ENCODE assay signal across 9 mouse cellular contexts in the genomic region with DNA sequence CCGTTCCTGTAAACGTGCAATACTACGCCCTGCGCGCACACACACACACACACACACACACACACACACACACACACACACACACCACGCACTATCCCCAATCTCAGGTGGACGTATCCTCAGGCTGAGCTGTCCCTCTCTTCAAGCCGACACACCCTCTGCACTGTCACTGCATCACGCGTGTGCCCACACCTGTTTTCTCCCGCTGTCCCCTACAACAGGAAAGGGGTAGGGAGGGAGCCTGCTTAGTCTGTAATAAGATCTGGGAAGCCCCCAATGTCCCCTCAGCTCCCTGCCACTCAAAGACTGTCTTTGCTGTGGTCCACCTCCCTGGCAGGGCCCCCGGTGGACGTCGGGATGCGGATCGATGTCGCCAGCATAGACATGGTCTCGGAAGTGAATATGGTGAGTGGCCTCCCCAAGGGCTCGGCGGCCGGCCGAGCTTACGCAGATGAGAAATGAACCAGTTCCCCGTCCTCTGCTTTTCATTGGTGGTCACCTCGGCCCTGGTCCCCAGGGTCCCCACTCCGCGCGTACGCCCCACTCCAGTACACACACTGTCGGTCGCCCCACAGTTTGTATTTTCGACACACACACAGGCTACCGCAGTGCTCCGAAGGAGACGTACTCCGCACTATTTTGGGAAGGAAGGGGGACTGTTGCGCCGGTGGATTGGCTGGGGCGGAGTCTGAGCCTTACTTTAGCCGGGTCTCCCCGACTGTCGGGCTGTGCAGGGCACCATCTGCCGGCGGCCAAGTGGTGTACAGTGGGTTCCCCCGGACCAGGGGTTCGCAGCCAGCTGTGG. TPM values are rescaled to one million over a fixed set of nuclear protein-coding genes. Genes with fewer than 3 reads are reported as not detected.
A peak's percentile ranks its signal among the peaks of the same experiment; 100 is the strongest.
DNase-seq lines count a peak whose midpoint lies in the region; ATAC-seq lines count a peak whose summit lies in the region.
"Had no signal": no experiment of that assay in that cellular context is flagged by ENCODE, and none has a peak within 500 bp of the region (broad histone marks: within the 10 kb centered on the region; RNA-seq: fewer than 3 reads in every experiment).

No protein-coding gene starts in this region.

- ATAC-seq in frontal cortex, adult (ENCODE audit: low TSS enrichment) = peak; percentile 85
- ATAC-seq in hindbrain, embryonic 11.5 days (ENCODE audit: low FRiP score) = peak; percentile 93
- no peak for ATAC-seq in inflammation-experienced regulatory T-cells, adult 6 months

- H3K27me3 ChIP-seq in hindbrain, embryonic 11.5 days (ENCODE audit: control insufficient read depth, insufficient read depth, low read length) = peaks cover 4% of the 10 kb centered on the region; the same call in 1 of the 2 replicates

- H3K4me3 ChIP-seq in hindbrain, embryonic 11.5 days (ENCODE audit: low read depth, low read length) = peak overlapping the region; percentile 52

- H3K4me1 ChIP-seq in hindbrain, embryonic 11.5 days (replicated peaks; ENCODE audit: control insufficient read depth, insufficient read depth, low read length) = no peaks in the 10 kb centered on the region

- under 1% methylated on average over 44 of the region's 46 CpGs for WGBS in hindbrain, embryonic 11.5 days

- DNase-seq in R1 (ENCODE audit: low read depth, low spot score) = peak; percentile 60
- peak; percentile 53 for DNase-seq in cerebellum, adult 9-10 months
- DNase-seq in hindbrain, embryonic 11.5 days (ENCODE audit: low spot score) = peak; percentile 71
- peak; percentile 72 to 77 for DNase-seq in layer of hippocampus, postnatal 36 days
- peak; percentile 10 for DNase-seq in lung, postnatal 10 days
- DNase-seq in right cerebral cortex, postnatal 10 days (ENCODE audit: low spot score in 2 of 2) = peak; percentile 83

- peak overlapping the region; percentile 36; the same call in 1 of the 2 replicates for H3K9ac ChIP-seq in hindbrain, embryonic 11.5 days (ENCODE audit: low read depth, low read length)

- H3K9me3 ChIP-seq in hindbrain, embryonic 11.5 days (ENCODE audit: control insufficient read depth, low read length) = no peaks in the 10 kb centered on the region

- H3K4me2 ChIP-seq in hindbrain, embryonic 11.5 days (replicated peaks; ENCODE audit: low read depth, low read length) = peak overlapping the region; percentile 93

- H3K27ac ChIP-seq in hindbrain, embryonic 11.5 days (ENCODE audit: low read depth, low read length) = no peak overlapping the region

- no peaks in the 10 kb centered on the region for H3K36me3 ChIP-seq in hindbrain, embryonic 11.5 days (ENCODE audit: control insufficient read depth, insufficient read depth, low read length)

RNA-seq across cellular contexts. Expression of gene Gabra4, which starts 42.6 kb away (rescaled TPM):
- 1.2 and 1.6 TPM in 2 replicates for polyA plus RNA-seq in hindbrain, embryonic 11.5 days (2014; fragmentation: Nextera tagmentation; extraction: Ambion mirVana)
- total RNA-seq in layer of hippocampus, postnatal 36 days (2021) = 10 to 100 TPM; 83.1 to 84.8 TPM
- under 1 TPM in 1 of 3 experiments, not detected in 2; 0.26 TPM for polyA plus RNA-seq in inflammation-experienced regulatory T-cells, adult 6 months (2017; shearing (Covaris generic))
- polyA plus RNA-seq: Patski had no signal

RNA-seq across cellular contexts. Expression of gene Gabrb1, which starts 42.8 kb away (rescaled TPM):
- polyA plus RNA-seq in hindbrain, embryonic 11.5 days (2014; fragmentation: Nextera tagmentation; extraction: Ambion mirVana) = 0.29 and 0.64 TPM in 2 replicates
- total RNA-seq in layer of hippocampus, postnatal 36 days (2021) = 100 to 1,000 TPM; 133 to 147 TPM
- polyA plus RNA-seq in inflammation-experienced regulatory T-cells, adult 6 months (2017; shearing (Covaris generic)) = under 1 TPM in 1 of 3 experiments, not detected in 2; 0.03 TPM

Comparison
In these comparisons a context has a peak if more than half of its experiments do, and no peak if none do; other contexts are left out.
1. DNase-seq: peak in every context shown above with its lines; median percentile 83 in right cerebral cortex, postnatal 10 days; 74 in layer of hippocampus, postnatal 36 days; 71 in hindbrain, embryonic 11.5 days; 60 in R1; 53 in cerebellum, adult 9-10 months; 10 in lung, postnatal 10 days.